Mouse (Mus musculus) hindbrain, embryonic 11.5 days (tissue): ENCODE data around the gene Upf2. TPM values are rescaled to one million over a fixed set of nuclear protein-coding genes. Genes with fewer than 3 reads are reported as not detected.

Experiments
- ATAC-seq: fragments of 200-750 bp; cut with Nextera tagmentation; 2 replicates; pipeline ENCODE4 v1.8.0; 2017; ENCODE audit warnings: mild to moderate bottlenecking, moderate TSS enrichment, moderate library complexity; ENCODE audit not compliant: low FRiP score
- DNase-seq: peaks from one replicate; pipeline ENCODE4 v3.0.0-alpha.2; 2015; ENCODE audit warnings: low spot score
- H3K27ac ChIP-seq: fragments of 300-500 bp; sonication (generic); 2 replicates; pipeline ENCODE4 v1.5.1; 2014; ENCODE audit warnings: mild to moderate bottlenecking, low read depth, low read length
- H3K27me3 ChIP-seq: fragments of 300-500 bp; sonication (generic); 2 replicates; pipeline ENCODE4 v1.6.1; 2014; ENCODE audit warnings: mild to moderate bottlenecking, low read length, moderate library complexity, mixed read lengths; ENCODE audit not compliant: control insufficient read depth, insufficient read depth
- H3K36me3 ChIP-seq: fragments of 300-500 bp; sonication (generic); 2 replicates; pipeline ENCODE4 v1.6.1; 2014; ENCODE audit warnings: mild to moderate bottlenecking, low read length, moderate library complexity, mixed read lengths; ENCODE audit not compliant: control insufficient read depth, insufficient read depth
- H3K4me1 ChIP-seq: fragments of 300-500 bp; sonication (generic); replicated peaks from 2 replicates; pipeline ENCODE4 v1.6.1; 2014; ENCODE audit warnings: low read length, mixed read lengths; ENCODE audit not compliant: control insufficient read depth, insufficient read depth
- H3K4me2 ChIP-seq: fragments of 300-500 bp; sonication (generic); replicated peaks from 2 replicates; pipeline ENCODE4 v1.6.1; 2014; ENCODE audit warnings: mild to moderate bottlenecking, low read depth, low read length
- H3K4me3 ChIP-seq: fragments of 300-500 bp; sonication (generic); 2 replicates; pipeline ENCODE4 v1.5.1; 2014; ENCODE audit warnings: low read depth, low read length
- H3K9ac ChIP-seq: fragments of 300-500 bp; sonication (generic); 2 replicates; pipeline ENCODE4 v1.6.1; 2014; ENCODE audit warnings: low read depth, low read length
- H3K9me3 ChIP-seq: fragments of 300-500 bp; sonication (generic); 2 replicates; pipeline ENCODE4 v1.6.1; 2016; ENCODE audit warnings: low read length; ENCODE audit not compliant: control insufficient read depth
- WGBS: fragments of 180-500 bp; shearing (Covaris S2); extraction: QIAGEN DNeasy Blood & Tissue Kit; methylation state at CpG from one replicate; pipeline ENCODE4 v1.1.7; 2014; 5-methylcytosine and 5-hydroxymethylcytosine counted together
- polyA plus RNA-seq: library from polyadenylated mRNA; unstranded; fragments of >200 nt; fragmentation: Nextera tagmentation; extraction: Ambion mirVana; gene quantifications from 2 replicates; pipeline ENCODE4 v1.2.1, GENCODE M21; 2014

Gene Upf2
- polyA plus RNA-seq, 1 experiment from 2014 or later, result 14.4 TPM

- DNase-seq (no peak), ATAC-seq (no peak)
- H3K27ac ChIP-seq, result no peak overlapping the region
Observed at GRCm38 (mm10) chr2:6100755-6101154, 149.5 kb downstream of the Upf2 start.

GRCm38 (mm10) chr2:6105437-6105836, 154.2 kb downstream of the Upf2 start:
- WGBS, result 89% methylated on average over 2 of the region's 2 CpGs
- DNase-seq (no peak), ATAC-seq (no peak)
- Histone ChIP-seq H3K4me1 (no peaks in the 10 kb centered on the region), H3K9ac (no peak overlapping the region), H3K27ac (no peak overlapping the region), H3K4me3 (no peak overlapping the region), H3K36me3 (no peaks in the 10 kb centered on the region), H3K4me2 (no peak overlapping the region), H3K9me3 (no peaks in the 10 kb centered on the region), H3K27me3 (peaks cover 5% of the 10 kb centered on the region)

More at GRCm38 (mm10) chr2:6100755-6101154, 149.5 kb downstream of the Upf2 start:
- peak overlapping the region; percentile 46 for H3K4me3 ChIP-seq
- H3K4me2 ChIP-seq, result peak overlapping the region; percentile 91
- WGBS, result 44% methylated on average over 20 of the region's 20 CpGs
- H3K9me3 ChIP-seq, result no peaks in the 10 kb centered on the region
- peak overlapping the region; percentile 53 for H3K9ac ChIP-seq
- H3K27me3 ChIP-seq, result peaks cover 5% of the 10 kb centered on the region
- no peaks in the 10 kb centered on the region for H3K36me3 ChIP-seq
- no peaks in the 10 kb centered on the region; the same call in 1 of the 2 replicates for H3K4me1 ChIP-seq

Other genes with a start within 250 kb of the Upf2 start
- 2.2 and 2.7 TPM in 2 replicates for gene Camk1d, start 237.0 kb upstream of the Upf2 start, polyA plus RNA-seq
- 81.1 and 92.1 TPM in 2 replicates for gene Nudt5, start 106.5 kb upstream of the Upf2 start, polyA plus RNA-seq
- gene Cdc123, start 106.3 kb upstream of the Upf2 start, polyA plus RNA-seq, result 311 and 312 TPM in 2 replicates
- gene Gm13199, start 88.5 kb upstream of the Upf2 start, polyA plus RNA-seq, result 1.8 and 2.3 TPM in 2 replicates
- gene Sec61a2, start 56.0 kb upstream of the Upf2 start, polyA plus RNA-seq, result 78.1 and 85.9 TPM in 2 replicates
- gene Dhtkd1, start 8.7 kb upstream of the Upf2 start, polyA plus RNA-seq, result 3.8 and 8.4 TPM in 2 replicates
- 2.3 and 3.4 TPM in 2 replicates for gene Proser2, start 178.7 kb downstream of the Upf2 start, polyA plus RNA-seq